Mouse (Mus musculus): Measurements from ENCODE around the gene Med27. TPM values are rescaled to one million over a fixed set of nuclear protein-coding genes. Genes with fewer than 3 reads are reported as not detected.

Gene Med27
- total RNA-seq, 2 experiments from 2014 or later, result 14.4 to 15.4 TPM

- DNase-seq (ENCODE audit: low spot score), result no peak
Measured at GRCm38 (mm10) chr2:29391996-29392395, 45.4 kb downstream of the Med27 start.

- no peak for DNase-seq (ENCODE audit: low spot score)
Measured at GRCm38 (mm10) chr2:29400234-29400633, 53.6 kb downstream of the Med27 start.

- DNase-seq (ENCODE audit: low spot score), result no peak
Measured at GRCm38 (mm10) chr2:29400812-29401211, 54.2 kb downstream of the Med27 start.

GRCm38 (mm10) chr2:29401868-29402267, 55.2 kb downstream of the Med27 start:
- DNase-seq (ENCODE audit: low spot score), result no peak

GRCm38 (mm10) chr2:29402550-29403076, 56.0 kb downstream of the Med27 start:
- DNase-seq (ENCODE audit: low spot score), result no peak

GRCm38 (mm10) chr2:29403799-29404530, 57.3 kb downstream of the Med27 start:
- DNase-seq (ENCODE audit: low spot score), result no peak

GRCm38 (mm10) chr2:29404931-29405330, 58.3 kb downstream of the Med27 start:
- no peak for DNase-seq (ENCODE audit: low spot score)

GRCm38 (mm10) chr2:29405848-29406247, 59.2 kb downstream of the Med27 start:
- DNase-seq (ENCODE audit: low spot score), result no peak

GRCm38 (mm10) chr2:29407350-29407749, 60.7 kb downstream of the Med27 start:
- DNase-seq (ENCODE audit: low spot score), result no peak

- DNase-seq (ENCODE audit: low spot score), result no peak
Measured at GRCm38 (mm10) chr2:29407764-29408163, 61.1 kb downstream of the Med27 start.

- DNase-seq (ENCODE audit: low spot score), result no peak
Measured at GRCm38 (mm10) chr2:29410884-29411283, 64.3 kb downstream of the Med27 start.

- DNase-seq (ENCODE audit: low spot score), result no peak
Measured at GRCm38 (mm10) chr2:29412458-29412857, 65.8 kb downstream of the Med27 start.

- DNase-seq (ENCODE audit: low spot score), result no peak
Measured at GRCm38 (mm10) chr2:29413259-29413993, 66.8 kb downstream of the Med27 start.

- DNase-seq (ENCODE audit: low spot score), result no peak
Measured at GRCm38 (mm10) chr2:29414852-29415473, 68.3 kb downstream of the Med27 start.

GRCm38 (mm10) chr2:29418498-29418897, 71.9 kb downstream of the Med27 start:
- DNase-seq (ENCODE audit: low spot score), result no peak

- no peak for DNase-seq (ENCODE audit: low spot score)
Measured at GRCm38 (mm10) chr2:29419434-29419833, 72.8 kb downstream of the Med27 start.

GRCm38 (mm10) chr2:29419946-29420345, 73.3 kb downstream of the Med27 start:
- peak; percentile 69 for DNase-seq (ENCODE audit: low spot score)

GRCm38 (mm10) chr2:29422126-29422840, 75.7 kb downstream of the Med27 start:
- no peak for DNase-seq (ENCODE audit: low spot score)

- DNase-seq (ENCODE audit: low spot score), result no peak
Measured at GRCm38 (mm10) chr2:29423059-29423458, 76.4 kb downstream of the Med27 start.

GRCm38 (mm10) chr2:29425386-29425785, 78.8 kb downstream of the Med27 start:
- DNase-seq (ENCODE audit: low spot score), result no peak

GRCm38 (mm10) chr2:29426684-29427083, 80.1 kb downstream of the Med27 start:
- DNase-seq (ENCODE audit: low spot score), result peak; percentile 65

GRCm38 (mm10) chr2:29432565-29432964, 85.9 kb downstream of the Med27 start:
- no peak for DNase-seq (ENCODE audit: low spot score)
